18 mouse cellular contexts compared by ENCODE assay signal in genomic region chr6:82066515-82067081, GRCm38 (mm10). TPM values are rescaled to one million over a fixed set of nuclear protein-coding genes. Genes with fewer than 3 reads are reported as not detected.
DNase-seq lines count a peak whose midpoint lies in the region; ATAC-seq lines count a peak whose summit lies in the region.
"Had no signal": no experiment of that assay in that cellular context is flagged by ENCODE, and none has a peak within 500 bp of the region (broad histone marks: within the 10 kb centered on the region; RNA-seq: fewer than 3 reads in every experiment).

No protein-coding gene starts in this region.

- peaks cover 5% of the 10 kb centered on the region; the same call in 1 of the 2 replicates for H3K36me3 ChIP-seq in kidney, embryonic 14.5 days (ENCODE audit: control insufficient read depth, insufficient read depth, low read length)
- no peaks in the 10 kb centered on the region for H3K36me3 ChIP-seq in midbrain, embryonic 14.5 days (ENCODE audit: control insufficient read depth, insufficient read depth, low read length)
- H3K36me3 ChIP-seq: embryonic facial prominence, embryonic 10.5 days; midbrain, embryonic 15.5 days had no signal

- H3K27me3 ChIP-seq in kidney, embryonic 14.5 days (ENCODE audit: control insufficient read depth, insufficient read depth, low read length), result no peaks in the 10 kb centered on the region
- no peaks in the 10 kb centered on the region for H3K27me3 ChIP-seq in midbrain, embryonic 14.5 days (ENCODE audit: control insufficient read depth, insufficient read depth, low read length)
- H3K27me3 ChIP-seq: limb, embryonic 12.5 days; midbrain, embryonic 15.5 days had no signal

- WGBS in kidney, embryonic 14.5 days, result 89% methylated on average over 8 of the region's 8 CpGs
- 95% methylated on average over 8 of the region's 8 CpGs for WGBS in midbrain, embryonic 14.5 days

- H3K4me2 ChIP-seq in kidney, embryonic 14.5 days (replicated peaks; ENCODE audit: low read depth, low read length), result no peak overlapping the region
- no peak overlapping the region for H3K4me2 ChIP-seq in midbrain, embryonic 14.5 days (ENCODE audit: low read length)
- H3K4me2 ChIP-seq: limb, embryonic 12.5 days; midbrain, embryonic 15.5 days had no signal

- intact Hi-C loops in heart, postnatal 10 days (cut with DNase I), result loop anchor here (2.0 kb wide), 1 partner anchor 16 kb away; no protein-coding TSS in a partner anchor

- no peaks in the 10 kb centered on the region for H3K9me3 ChIP-seq in kidney, embryonic 14.5 days (ENCODE audit: control insufficient read depth, low read length)
- H3K9me3 ChIP-seq in midbrain, embryonic 14.5 days (ENCODE audit: control insufficient read depth, low read length), result no peaks in the 10 kb centered on the region
- H3K9me3 ChIP-seq: limb, embryonic 12.5 days; midbrain, embryonic 15.5 days had no signal

- H3K4me3 ChIP-seq in kidney, embryonic 14.5 days (ENCODE audit: low read length), result no peak overlapping the region
- H3K4me3 ChIP-seq in midbrain, embryonic 14.5 days (replicated peaks; ENCODE audit: low read depth, low read length), result no peak overlapping the region
- H3K4me3 ChIP-seq: embryonic facial prominence, embryonic 10.5 days; erythroblast, embryonic 14.5 days; left cerebral cortex, adult 2 months; limb, embryonic 12.5 days; midbrain, embryonic 15.5 days had no signal

- peak; percentile 62 for DNase-seq in kidney, postnatal 10 days
- DNase-seq in heart, adult 18-20 months, result peak; percentile 34 to 77
- peak; percentile 70 for DNase-seq in heart, adult 8-10 months (ENCODE audit: low spot score)
- peak; percentile 60 to 62 for DNase-seq in heart, postnatal 10 days
- DNase-seq in midbrain, embryonic 14.5 days, result no peak
- no peak for DNase-seq in urinary bladder, postnatal 14 days (ENCODE audit: low spot score)
- no peak for DNase-seq in retina, postnatal 1 day
- DNase-seq: cerebellum, postnatal 36 days; gastrocnemius, postnatal 10 days; thymus, postnatal 4 days had no signal

- H3K9ac ChIP-seq in kidney, embryonic 14.5 days (ENCODE audit: low read depth, low read length), result no peak overlapping the region
- no peak overlapping the region for H3K9ac ChIP-seq in midbrain, embryonic 14.5 days (replicated peaks; ENCODE audit: low read length)
- H3K9ac ChIP-seq: limb, embryonic 12.5 days; midbrain, embryonic 15.5 days had no signal

- no peak overlapping the region; the same call in 1 of the 2 replicates for H3K27ac ChIP-seq in kidney, embryonic 14.5 days (ENCODE audit: low read depth, low read length)
- H3K27ac ChIP-seq in midbrain, embryonic 14.5 days (replicated peaks; ENCODE audit: low read depth, low read length), result no peak overlapping the region
- H3K27ac ChIP-seq: embryonic facial prominence, embryonic 10.5 days; left cerebral cortex, adult 2 months; limb, embryonic 12.5 days; midbrain, embryonic 15.5 days; stomach, postnatal 0 days had no signal

- H3K4me1 ChIP-seq in kidney, embryonic 14.5 days (ENCODE audit: control insufficient read depth, insufficient read depth, low read length), result no peaks in the 10 kb centered on the region
- H3K4me1 ChIP-seq in midbrain, embryonic 14.5 days (ENCODE audit: control insufficient read depth, insufficient read depth, low read length), result no peaks in the 10 kb centered on the region
- H3K4me1 ChIP-seq: embryonic facial prominence, embryonic 10.5 days; limb, embryonic 12.5 days; midbrain, embryonic 15.5 days had no signal

- no peak for ATAC-seq in kidney, embryonic 14.5 days (ENCODE audit: low FRiP score, low TSS enrichment)
- no peak for ATAC-seq in midbrain, embryonic 14.5 days (ENCODE audit: low FRiP score, low TSS enrichment)
- ATAC-seq: forebrain, embryonic 16.5 days; midbrain, embryonic 15.5 days had no signal

RNA-seq across cellular contexts. Expression of gene Eva1a, which starts 25.8 kb away (rescaled TPM):
- 37.3 and 45.4 TPM in 2 replicates for polyA plus RNA-seq in kidney, embryonic 14.5 days (2014; fragmentation: Nextera tagmentation; extraction: Ambion mirVana)
- total RNA-seq in heart, adult 18-20 months (2021), result 1 to 10 TPM; 2.0 to 3.7 TPM
- 1 to 10 TPM; 1.5 to 2.2 (median 1.6) TPM for total RNA-seq in heart, adult 8-10 months (2022)
- total RNA-seq in heart, postnatal 10 days (2021), result 1 to 10 TPM; 5.7 to 7.6 TPM
- polyA plus RNA-seq in midbrain, embryonic 14.5 days (2014; fragmentation: Nextera tagmentation; extraction: Ambion mirVana), result 0.32 and 0.63 TPM in 2 replicates

Comparison
In these comparisons a context has a peak if more than half of its experiments do, and no peak if none do; other contexts are left out.
1. DNase-seq: peak in kidney, postnatal 10 days (single experiment), heart, adult 18-20 months (2 of 2), heart, adult 8-10 months (single experiment) and heart, postnatal 10 days (2 of 2); none in midbrain, embryonic 14.5 days (single experiment), urinary bladder, postnatal 14 days (single experiment) and retina, postnatal 1 day (single experiment).